Mouse (Mus musculus): ENCODE measurements around the gene Gm2310. TPM values are rescaled to one million over a fixed set of nuclear protein-coding genes. Genes with fewer than 3 reads are reported as not detected.
"Not testable (repeated sequence)": the region's sequence is repeated elsewhere in the genome, so short reads cannot be mapped to it uniquely, and the experiment has no call there.

Gene Gm2310
- not detected in 2 replicates for polyA plus RNA-seq (2015; fragmentation: Nextera tagmentation; extraction: Ambion mirVana)

- not testable (repeated sequence) for H3K36me3 ChIP-seq (ENCODE audit: control insufficient read depth, insufficient read depth, low read length); ATAC-seq (ENCODE audit: insufficient read depth, low FRiP score); H3K27me3 ChIP-seq (ENCODE audit: control insufficient read depth, insufficient read depth, low read length); H3K27ac ChIP-seq (ENCODE audit: low read length); H3K9ac ChIP-seq (ENCODE audit: low read length); H3K4me3 ChIP-seq (replicated peaks; ENCODE audit: low read length); H3K9me3 ChIP-seq (replicated peaks; ENCODE audit: control insufficient read depth, low read length); H3K4me1 ChIP-seq (ENCODE audit: control insufficient read depth, insufficient read depth, low read length); H3K4me2 ChIP-seq (ENCODE audit: low read depth, low read length)
Measured at GRCm38 (mm10) chr15:8519853-8520252, at the start of gene Gm2310. Gene Gm2310 (minus strand): TSS chr15:8519953.

- Histone ChIP-seq H3K27ac (ENCODE audit: low read length) (peak overlapping the region; percentile 97), H3K4me1 (ENCODE audit: control insufficient read depth, insufficient read depth, low read length) (no peaks in the 10 kb centered on the region), H3K9ac (ENCODE audit: low read length) (peak overlapping the region; percentile 75), H3K4me3 (replicated peaks; ENCODE audit: low read length) (peak overlapping the region; percentile 66), H3K4me2 (ENCODE audit: low read depth, low read length) (peak overlapping the region; percentile 94), H3K9me3 (replicated peaks; ENCODE audit: control insufficient read depth, low read length) (no peaks in the 10 kb centered on the region), H3K27me3 (ENCODE audit: control insufficient read depth, insufficient read depth, low read length) (no peaks in the 10 kb centered on the region), H3K36me3 (ENCODE audit: control insufficient read depth, insufficient read depth, low read length) (no peaks in the 10 kb centered on the region)
- WGBS = under 1% methylated on average over 61 of the region's 61 CpGs
- peak; percentile 90 for ATAC-seq (ENCODE audit: insufficient read depth, low FRiP score)
Measured at GRCm38 (mm10) chr15:8568645-8569528, 49.1 kb upstream of the Gm2310 start.

- peak overlapping the region; percentile 75 for H3K9ac ChIP-seq (ENCODE audit: low read length)
- no peaks in the 10 kb centered on the region for H3K36me3 ChIP-seq (ENCODE audit: control insufficient read depth, insufficient read depth, low read length)
- H3K9me3 ChIP-seq (replicated peaks; ENCODE audit: control insufficient read depth, low read length) = no peaks in the 10 kb centered on the region
- WGBS = 7% methylated on average over 7 of the region's 7 CpGs
- H3K4me2 ChIP-seq (ENCODE audit: low read depth, low read length) = peak overlapping the region; percentile 94
- ATAC-seq (ENCODE audit: insufficient read depth, low FRiP score) = no peak
- no peaks in the 10 kb centered on the region for H3K4me1 ChIP-seq (ENCODE audit: control insufficient read depth, insufficient read depth, low read length)
- H3K4me3 ChIP-seq (replicated peaks; ENCODE audit: low read length) = peak overlapping the region; percentile 66
- peak overlapping the region; percentile 97 for H3K27ac ChIP-seq (ENCODE audit: low read length)
- no peaks in the 10 kb centered on the region for H3K27me3 ChIP-seq (ENCODE audit: control insufficient read depth, insufficient read depth, low read length)
Measured at GRCm38 (mm10) chr15:8568286-8568644, 48.5 kb upstream of the Gm2310 start.

GRCm38 (mm10) chr15:8565416-8565815 lies 45.7 kb upstream of the Gm2310 start:
- Histone ChIP-seq H3K27me3 (ENCODE audit: control insufficient read depth, insufficient read depth, low read length) (no peaks in the 10 kb centered on the region), H3K27ac (ENCODE audit: low read length) (no peak overlapping the region), H3K4me1 (ENCODE audit: control insufficient read depth, insufficient read depth, low read length) (no peaks in the 10 kb centered on the region), H3K4me3 (replicated peaks; ENCODE audit: low read length) (no peak overlapping the region), H3K9me3 (replicated peaks; ENCODE audit: control insufficient read depth, low read length) (no peaks in the 10 kb centered on the region), H3K9ac (ENCODE audit: low read length) (no peak overlapping the region), H3K4me2 (ENCODE audit: low read depth, low read length) (no peak overlapping the region), H3K36me3 (ENCODE audit: control insufficient read depth, insufficient read depth, low read length) (no peaks in the 10 kb centered on the region)
- 50% methylated on average over 6 of the region's 6 CpGs for WGBS
- no peak for ATAC-seq (ENCODE audit: insufficient read depth, low FRiP score)

GRCm38 (mm10) chr15:8564331-8564730 lies 44.6 kb upstream of the Gm2310 start:
- Histone ChIP-seq H3K9ac (ENCODE audit: low read length) (no peak overlapping the region), H3K4me1 (ENCODE audit: control insufficient read depth, insufficient read depth, low read length) (no peaks in the 10 kb centered on the region), H3K36me3 (ENCODE audit: control insufficient read depth, insufficient read depth, low read length) (no peaks in the 10 kb centered on the region), H3K4me2 (ENCODE audit: low read depth, low read length) (no peak overlapping the region), H3K4me3 (replicated peaks; ENCODE audit: low read length) (no peak overlapping the region), H3K9me3 (replicated peaks; ENCODE audit: control insufficient read depth, low read length) (no peaks in the 10 kb centered on the region), H3K27ac (ENCODE audit: low read length) (no peak overlapping the region), H3K27me3 (ENCODE audit: control insufficient read depth, insufficient read depth, low read length) (no peaks in the 10 kb centered on the region)
- ATAC-seq (ENCODE audit: insufficient read depth, low FRiP score) = no peak
- 78% methylated on average over 3 of the region's 3 CpGs for WGBS

- H3K27ac ChIP-seq (ENCODE audit: low read length) = no peak overlapping the region
- H3K9me3 ChIP-seq (replicated peaks; ENCODE audit: control insufficient read depth, low read length) = no peaks in the 10 kb centered on the region
- no peak overlapping the region for H3K4me3 ChIP-seq (replicated peaks; ENCODE audit: low read length)
- no peak for ATAC-seq (ENCODE audit: insufficient read depth, low FRiP score)
- no peaks in the 10 kb centered on the region for H3K27me3 ChIP-seq (ENCODE audit: control insufficient read depth, insufficient read depth, low read length)
- H3K4me1 ChIP-seq (ENCODE audit: control insufficient read depth, insufficient read depth, low read length) = no peaks in the 10 kb centered on the region
- no peak overlapping the region for H3K9ac ChIP-seq (ENCODE audit: low read length)
- no peaks in the 10 kb centered on the region for H3K36me3 ChIP-seq (ENCODE audit: control insufficient read depth, insufficient read depth, low read length)
- 74% methylated on average over 1 of the region's 1 CpGs for WGBS
- H3K4me2 ChIP-seq (ENCODE audit: low read depth, low read length) = no peak overlapping the region
Measured at GRCm38 (mm10) chr15:8563423-8564194, 43.9 kb upstream of the Gm2310 start.

GRCm38 (mm10) chr15:8562776-8563175 lies 43.0 kb upstream of the Gm2310 start:
- H3K4me3 ChIP-seq (replicated peaks; ENCODE audit: low read length) = no peak overlapping the region
- ATAC-seq (ENCODE audit: insufficient read depth, low FRiP score) = no peak
- H3K27ac ChIP-seq (ENCODE audit: low read length) = no peak overlapping the region
- H3K9me3 ChIP-seq (replicated peaks; ENCODE audit: control insufficient read depth, low read length) = no peaks in the 10 kb centered on the region
- H3K9ac ChIP-seq (ENCODE audit: low read length) = no peak overlapping the region
- no peaks in the 10 kb centered on the region for H3K36me3 ChIP-seq (ENCODE audit: control insufficient read depth, insufficient read depth, low read length)
- no peak overlapping the region for H3K4me2 ChIP-seq (ENCODE audit: low read depth, low read length)
- H3K27me3 ChIP-seq (ENCODE audit: control insufficient read depth, insufficient read depth, low read length) = no peaks in the 10 kb centered on the region
- WGBS = 86% methylated on average over 7 of the region's 7 CpGs
- H3K4me1 ChIP-seq (ENCODE audit: control insufficient read depth, insufficient read depth, low read length) = no peaks in the 10 kb centered on the region

GRCm38 (mm10) chr15:8531201-8531600 lies 11.4 kb upstream of the Gm2310 start:
- Histone ChIP-seq H3K4me3 (replicated peaks; ENCODE audit: low read length) (no peak overlapping the region), H3K9ac (ENCODE audit: low read length) (no peak overlapping the region), H3K4me1 (ENCODE audit: control insufficient read depth, insufficient read depth, low read length) (no peaks in the 10 kb centered on the region), H3K27me3 (ENCODE audit: control insufficient read depth, insufficient read depth, low read length) (no peaks in the 10 kb centered on the region), H3K36me3 (ENCODE audit: control insufficient read depth, insufficient read depth, low read length) (no peaks in the 10 kb centered on the region), H3K4me2 (ENCODE audit: low read depth, low read length) (no peak overlapping the region), H3K9me3 (replicated peaks; ENCODE audit: control insufficient read depth, low read length) (no peaks in the 10 kb centered on the region), H3K27ac (ENCODE audit: low read length) (no peak overlapping the region)
- ATAC-seq (ENCODE audit: insufficient read depth, low FRiP score) = no peak
- WGBS = 87% methylated on average over 5 of the region's 5 CpGs

GRCm38 (mm10) chr15:8512957-8513356 lies 6.8 kb downstream of the Gm2310 start:
- Histone ChIP-seq H3K4me1 (ENCODE audit: control insufficient read depth, insufficient read depth, low read length) (no peaks in the 10 kb centered on the region), H3K27ac (ENCODE audit: low read length) (no peak overlapping the region), H3K4me2 (ENCODE audit: low read depth, low read length) (no peak overlapping the region), H3K27me3 (ENCODE audit: control insufficient read depth, insufficient read depth, low read length) (no peaks in the 10 kb centered on the region), H3K4me3 (replicated peaks; ENCODE audit: low read length) (no peak overlapping the region), H3K9me3 (replicated peaks; ENCODE audit: control insufficient read depth, low read length) (no peaks in the 10 kb centered on the region), H3K36me3 (ENCODE audit: control insufficient read depth, insufficient read depth, low read length) (no peaks in the 10 kb centered on the region), H3K9ac (ENCODE audit: low read length) (no peak overlapping the region)
- ATAC-seq (ENCODE audit: insufficient read depth, low FRiP score) = no peak
- WGBS = 32% methylated on average over 5 of the region's 5 CpGs
